Mouse (Mus musculus): ENCODE measurements around the gene Nae1.

DNA sequence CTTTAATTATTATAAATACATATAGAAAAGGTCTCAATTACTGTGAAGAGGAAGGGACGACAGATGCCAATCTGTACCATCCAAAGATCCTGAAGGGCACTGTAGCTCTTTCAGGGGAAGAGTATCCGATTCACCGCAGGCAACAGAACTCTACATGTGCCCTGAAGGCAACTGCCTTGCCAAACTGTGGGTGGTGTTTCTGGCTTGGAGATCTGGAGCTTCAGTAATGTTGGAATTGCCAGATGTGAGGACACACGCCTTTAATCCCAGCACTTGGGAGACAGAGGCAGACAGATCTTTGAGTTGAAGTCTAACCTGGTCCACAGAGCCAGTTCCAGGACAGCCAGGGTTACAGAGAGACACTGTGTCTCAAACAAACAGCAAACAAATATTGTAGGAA is 4.5 kb upstream of the Nae1 start:
- TF ChIP-seq EP300 (IDR thresholded peaks at IDR 0.05; ENCODE audit: low read depth) (no peak), CTCF (IDR thresholded peaks at IDR 0.05; ENCODE audit: low read depth) (no peak)
